Mouse (Mus musculus) gastrocnemius, postnatal 4 days (tissue): ENCODE measurements around the gene Gm13698. TPM values are rescaled to one million over a fixed set of nuclear protein-coding genes. Genes with fewer than 3 reads are reported as not detected.
"Not testable (repeated sequence)": the region's sequence is repeated elsewhere in the genome, so short reads cannot be mapped to it uniquely, and the experiment has no call there.

Experiments used
- DNase-seq, 2 experiments: peaks; one replicate each; pipeline ENCODE4 v3.0.0; 2021 to 2022; ENCODE audit warnings: low spot score in 2 of 2, mixed read lengths in 2 of 2
- long read RNA-seq, 2 experiments: library from polyadenylated mRNA; stranded (forward); transcript quantifications; one replicate each; pipeline ENCODE4 v2.0.0; 2021
- total RNA-seq, 2 experiments: library from RNA; stranded (reverse); gene quantifications; 2 replicates each; pipeline ENCODE4 v1.2.3; 2021

Gm13698 gene
- 1 to 10 TPM; 1.2 to 1.5 TPM for total RNA-seq
- long read RNA-seq, experiment 1, partial matches to known transcripts = 0 of 1 reads
- long read RNA-seq, experiment 1, other reads (novel, unspliced or antisense) = 0 of 1 reads
- long read RNA-seq, experiment 2 = 0 reads

- DNase-seq = not testable (repeated sequence)
Measured at GRCm38 (mm10) chr2:83955393-83955792, at the start of gene Gm13698. Gene Gm13698, plus strand, starts transcription at chr2:83955693.

GRCm38 (mm10) chr2:83929478-83930088 lies 25.9 kb upstream of the Gm13698 start:
- DNase-seq = no peak

GRCm38 (mm10) chr2:83940931-83941361 lies 14.5 kb upstream of the Gm13698 start, which contains the start of gene Zswim2:
Gene Zswim2, minus strand, starts transcription at chr2:83941228.
- peak in 1 of 2 experiments; percentile 36 for DNase-seq

GRCm38 (mm10) chr2:83941378-83941777 lies 14.1 kb upstream of the Gm13698 start:
- DNase-seq = no peak

GRCm38 (mm10) chr2:83941792-83942191 lies 13.7 kb upstream of the Gm13698 start:
- no peak for DNase-seq

- DNase-seq = not testable (repeated sequence)
Measured at GRCm38 (mm10) chr2:83961203-83961602, 5.7 kb downstream of the Gm13698 start, which contains the start of gene Gm13693. Gene Gm13693, plus strand, starts transcription at chr2:83961503.

- not testable (repeated sequence) for DNase-seq
Measured at GRCm38 (mm10) chr2:83967013-83967412, 11.5 kb downstream of the Gm13698 start, which contains the start of gene Gm13695. Gene Gm13695, plus strand, starts transcription at chr2:83967313.

GRCm38 (mm10) chr2:83972823-83973222 lies 17.3 kb downstream of the Gm13698 start, which contains the start of gene Gm13696:
Gene Gm13696, plus strand, starts transcription at chr2:83973123.
- not testable (repeated sequence) for DNase-seq

- DNase-seq = not testable (repeated sequence)
Measured at GRCm38 (mm10) chr2:83978633-83979032, 23.1 kb downstream of the Gm13698 start, which contains the start of gene Gm13694. Gene Gm13694, plus strand, starts transcription at chr2:83978933.

GRCm38 (mm10) chr2:83984443-83984842 lies 28.9 kb downstream of the Gm13698 start, which contains the start of gene Gm13697:
Gene Gm13697, plus strand, starts transcription at chr2:83984743.
- DNase-seq = not testable (repeated sequence)

GRCm38 (mm10) chr2:83990253-83990652 lies 34.8 kb downstream of the Gm13698 start, which contains the start of gene Gm13691:
Gene Gm13691, plus strand, starts transcription at chr2:83990553.
- DNase-seq = not testable (repeated sequence)

GRCm38 (mm10) chr2:83993639-83994255 lies 38.3 kb downstream of the Gm13698 start:
- not testable (repeated sequence) for DNase-seq

GRCm38 (mm10) chr2:83994526-83994925 lies 39.0 kb downstream of the Gm13698 start:
- not testable (repeated sequence) for DNase-seq

Other genes starting within 250 kb of the Gm13698 start
- gene Itgav, start 231.3 kb upstream of the Gm13698 start, total RNA-seq = 10 to 100 TPM; 69.8 to 73.2 TPM
- gene Fam171b, start 143.1 kb upstream of the Gm13698 start, total RNA-seq = 1 to 10 TPM; 7.3 to 9.3 TPM
- not detected for gene Zswim2, start 14.5 kb upstream of the Gm13698 start, total RNA-seq
- gene Gm13693, start 5.8 kb downstream of the Gm13698 start, total RNA-seq = 1 to 10 TPM; 1.2 to 1.5 TPM
- gene Gm13695, start 11.6 kb downstream of the Gm13698 start, total RNA-seq = not detected
- 1 to 10 TPM; 1.2 to 1.5 TPM for gene Gm13696, start 17.4 kb downstream of the Gm13698 start, total RNA-seq
- gene Gm13694, start 23.2 kb downstream of the Gm13698 start, total RNA-seq = 1 to 10 TPM; 1.2 to 1.5 TPM
- 1 to 10 TPM; 1.2 to 1.5 TPM for gene Gm13697, start 29.1 kb downstream of the Gm13698 start, total RNA-seq
- gene Gm13691, start 34.9 kb downstream of the Gm13698 start, total RNA-seq = 1 to 10 TPM; 1.2 to 1.5 TPM